Mouse (Mus musculus): Measurements from ENCODE around the gene Edn1. TPM values are rescaled to one million over a fixed set of nuclear protein-coding genes. Genes with fewer than 3 reads are reported as not detected.

Edn1 gene
- 0.99 and 1.2 TPM in 2 replicates for polyA plus RNA-seq (2016; fragmentation: Nextera tagmentation; extraction: Ambion mirVana)

GRCm38 (mm10) chr13:42301161-42301721, at the start of gene Edn1:
Gene Edn1 (plus strand): TSS chr13:42301476.
- Histone ChIP-seq H3K36me3 (no peaks in the 10 kb centered on the region), H3K27me3 (ENCODE audit: insufficient read depth, poor library complexity, severe bottlenecking) (peaks cover 66% of the 10 kb centered on the region), H3K9me3 (no peaks in the 10 kb centered on the region), H3K4me3 (peak within 1 kb of the TSS; percentile 50), H3K27ac (no peak within 1 kb of the TSS), H3K4me1 (replicated peaks) (peaks cover 42% of the 10 kb centered on the region)
- under 1% methylated on average over 26 of the region's 26 CpGs for WGBS
- peak; percentile 62 for DNase-seq (ENCODE audit: low spot score)

- no peaks in the 10 kb centered on the region for H3K36me3 ChIP-seq
- H3K9me3 ChIP-seq, result 0 out of 2 replicates have a peak, but pooled peaks cover 4% of the 10 kb centered on the region
- no peak overlapping the region for H3K4me3 ChIP-seq
- H3K4me1 ChIP-seq (replicated peaks), result no peaks in the 10 kb centered on the region
- WGBS, result 92% methylated on average over 5 of the region's 5 CpGs
- H3K27ac ChIP-seq, result no peak overlapping the region
- DNase-seq (ENCODE audit: low spot score), result no peak
- no peaks in the 10 kb centered on the region for H3K27me3 ChIP-seq (ENCODE audit: insufficient read depth, poor library complexity, severe bottlenecking)
Observed at GRCm38 (mm10) chr13:42253821-42254220, 47.5 kb upstream of the Edn1 start.

- H3K36me3 ChIP-seq, result no peaks in the 10 kb centered on the region
- 79% methylated on average over 1 of the region's 1 CpGs for WGBS
- no peaks in the 10 kb centered on the region for H3K4me1 ChIP-seq (replicated peaks)
- no peak for DNase-seq (ENCODE audit: low spot score)
- H3K27ac ChIP-seq, result no peak overlapping the region
- 0 out of 2 replicates have a peak, but pooled peaks cover 4% of the 10 kb centered on the region for H3K9me3 ChIP-seq
- no peaks in the 10 kb centered on the region for H3K27me3 ChIP-seq (ENCODE audit: insufficient read depth, poor library complexity, severe bottlenecking)
- no peak overlapping the region for H3K4me3 ChIP-seq
Observed at GRCm38 (mm10) chr13:42255105-42255504, 46.2 kb upstream of the Edn1 start.

- Histone ChIP-seq H3K4me1 (replicated peaks) (no peaks in the 10 kb centered on the region), H3K27me3 (ENCODE audit: insufficient read depth, poor library complexity, severe bottlenecking) (no peaks in the 10 kb centered on the region), H3K9me3 (0 out of 2 replicates have a peak, but pooled peaks cover 4% of the 10 kb centered on the region), H3K4me3 (no peak overlapping the region), H3K36me3 (no peaks in the 10 kb centered on the region), H3K27ac (no peak overlapping the region)
- DNase-seq (ENCODE audit: low spot score), result no peak
- WGBS, result 87% methylated on average over 5 of the region's 5 CpGs
Observed at GRCm38 (mm10) chr13:42258422-42258821, 42.9 kb upstream of the Edn1 start.

- 92% methylated on average over 6 of the region's 6 CpGs for WGBS
- H3K27ac ChIP-seq, result no peak overlapping the region
- H3K36me3 ChIP-seq, result no peaks in the 10 kb centered on the region
Observed at GRCm38 (mm10) chr13:42260667-42261066, 40.6 kb upstream of the Edn1 start.

GRCm38 (mm10) chr13:42270051-42270450, 31.2 kb upstream of the Edn1 start:
- Histone ChIP-seq H3K27me3 (ENCODE audit: insufficient read depth, poor library complexity, severe bottlenecking) (no peaks in the 10 kb centered on the region), H3K4me3 (no peak overlapping the region), H3K36me3 (no peaks in the 10 kb centered on the region), H3K27ac (no peak overlapping the region), H3K9me3 (no peaks in the 10 kb centered on the region), H3K4me1 (replicated peaks) (no peaks in the 10 kb centered on the region)
- no peak for DNase-seq (ENCODE audit: low spot score)
- WGBS, result 84% methylated on average over 9 of the region's 9 CpGs

More at GRCm38 (mm10) chr13:42260667-42261066, 40.6 kb upstream of the Edn1 start:
- H3K4me1 ChIP-seq (replicated peaks), result no peaks in the 10 kb centered on the region
- DNase-seq (ENCODE audit: low spot score), result no peak
- no peaks in the 10 kb centered on the region for H3K9me3 ChIP-seq
- no peaks in the 10 kb centered on the region for H3K27me3 ChIP-seq (ENCODE audit: insufficient read depth, poor library complexity, severe bottlenecking)
- H3K4me3 ChIP-seq, result no peak overlapping the region

GRCm38 (mm10) chr13:42276774-42277454, 24.4 kb upstream of the Edn1 start:
- H3K27me3 ChIP-seq (ENCODE audit: insufficient read depth, poor library complexity, severe bottlenecking), result no peaks in the 10 kb centered on the region
- H3K4me3 ChIP-seq, result no peak overlapping the region
- no peak overlapping the region for H3K27ac ChIP-seq
- no peaks in the 10 kb centered on the region for H3K36me3 ChIP-seq
- no peaks in the 10 kb centered on the region for H3K9me3 ChIP-seq
- WGBS, result 93% methylated on average over 9 of the region's 9 CpGs
- DNase-seq (ENCODE audit: low spot score), result no peak
- H3K4me1 ChIP-seq (replicated peaks), result no peaks in the 10 kb centered on the region

- no peak overlapping the region for H3K27ac ChIP-seq
- H3K4me3 ChIP-seq, result no peak overlapping the region
- H3K9me3 ChIP-seq, result no peaks in the 10 kb centered on the region
- H3K4me1 ChIP-seq (replicated peaks), result no peaks in the 10 kb centered on the region
- WGBS, result 92% methylated on average over 2 of the region's 2 CpGs
- DNase-seq (ENCODE audit: low spot score), result no peak
- H3K27me3 ChIP-seq (ENCODE audit: insufficient read depth, poor library complexity, severe bottlenecking), result no peaks in the 10 kb centered on the region
- no peaks in the 10 kb centered on the region for H3K36me3 ChIP-seq
Observed at GRCm38 (mm10) chr13:42277751-42278150, 23.5 kb upstream of the Edn1 start.

GRCm38 (mm10) chr13:42285896-42286295, 15.4 kb upstream of the Edn1 start:
- Histone ChIP-seq H3K9me3 (no peaks in the 10 kb centered on the region), H3K27ac (no peak overlapping the region), H3K27me3 (ENCODE audit: insufficient read depth, poor library complexity, severe bottlenecking) (no peaks in the 10 kb centered on the region), H3K36me3 (no peaks in the 10 kb centered on the region), H3K4me3 (no peak overlapping the region), H3K4me1 (replicated peaks) (no peaks in the 10 kb centered on the region)
- DNase-seq (ENCODE audit: low spot score), result no peak
- 91% methylated on average over 3 of the region's 3 CpGs for WGBS

GRCm38 (mm10) chr13:42286768-42287167, 14.5 kb upstream of the Edn1 start:
- Histone ChIP-seq H3K36me3 (no peaks in the 10 kb centered on the region), H3K27ac (no peak overlapping the region), H3K4me3 (no peak overlapping the region), H3K9me3 (no peaks in the 10 kb centered on the region), H3K27me3 (ENCODE audit: insufficient read depth, poor library complexity, severe bottlenecking) (no peaks in the 10 kb centered on the region), H3K4me1 (replicated peaks) (no peaks in the 10 kb centered on the region)
- DNase-seq (ENCODE audit: low spot score), result no peak
- 90% methylated on average over 4 of the region's 4 CpGs for WGBS

- Histone ChIP-seq H3K36me3 (no peaks in the 10 kb centered on the region), H3K4me1 (replicated peaks) (peaks cover 7% of the 10 kb centered on the region; the same call in 1 of the 2 replicates), H3K9me3 (no peaks in the 10 kb centered on the region), H3K27me3 (ENCODE audit: insufficient read depth, poor library complexity, severe bottlenecking) (no peaks in the 10 kb centered on the region), H3K4me3 (no peak overlapping the region), H3K27ac (no peak overlapping the region)
- WGBS, result 84% methylated on average over 5 of the region's 5 CpGs
- no peak for DNase-seq (ENCODE audit: low spot score)
Observed at GRCm38 (mm10) chr13:42292593-42292992, 8.7 kb upstream of the Edn1 start.

- WGBS, result 84% methylated on average over 8 of the region's 8 CpGs
- no peak overlapping the region for H3K27ac ChIP-seq
- no peak for DNase-seq (ENCODE audit: low spot score)
Observed at GRCm38 (mm10) chr13:42298302-42298701, 3.0 kb upstream of the Edn1 start.

GRCm38 (mm10) chr13:42298766-42299165, 2.5 kb upstream of the Edn1 start:
- Histone ChIP-seq H3K4me3 (no peak overlapping the region), H3K27me3 (ENCODE audit: insufficient read depth, poor library complexity, severe bottlenecking) (peaks cover 47% of the 10 kb centered on the region)

More at GRCm38 (mm10) chr13:42298302-42298701, 3.0 kb upstream of the Edn1 start:
- Histone ChIP-seq H3K9me3 (no peaks in the 10 kb centered on the region), H3K4me3 (no peak overlapping the region), H3K36me3 (no peaks in the 10 kb centered on the region), H3K4me1 (replicated peaks) (peaks cover 38% of the 10 kb centered on the region), H3K27me3 (ENCODE audit: insufficient read depth, poor library complexity, severe bottlenecking) (peaks cover 42% of the 10 kb centered on the region)

More at GRCm38 (mm10) chr13:42298766-42299165, 2.5 kb upstream of the Edn1 start:
- no peak overlapping the region for H3K27ac ChIP-seq
- H3K9me3 ChIP-seq, result no peaks in the 10 kb centered on the region
- DNase-seq (ENCODE audit: low spot score), result no peak
- peaks cover 40% of the 10 kb centered on the region for H3K4me1 ChIP-seq (replicated peaks)
- no peaks in the 10 kb centered on the region for H3K36me3 ChIP-seq

All from hindbrain, embryonic 10.5 days (tissue).